Mouse (Mus musculus) myocyte (in vitro differentiated cells): Measurements from ENCODE around the gene Trim41. TPM values are rescaled to one million over a fixed set of nuclear protein-coding genes. Genes with fewer than 3 reads are reported as not detected.

Experiments
- H3K27me3 ChIP-seq: one replicate; pipeline ENCODE4 v1.6.1; 2011; ENCODE audit not compliant: control insufficient read depth, insufficient read depth, insufficient read length
- H3K36me3 ChIP-seq: one replicate; pipeline ENCODE4 v1.6.1; 2011; ENCODE audit not compliant: control insufficient read depth, insufficient read depth
- H3K4me2 ChIP-seq: one replicate; pipeline ENCODE4 v1.6.1; 2011; ENCODE audit warnings: low read depth, control low read depth
- H3K4me3 ChIP-seq: one replicate; pipeline ENCODE4 v1.5.1; 2011; ENCODE audit warnings: mild to moderate bottlenecking, control low read depth, moderate library complexity
- H3K79me2 ChIP-seq: one replicate; pipeline ENCODE4 v1.6.1; 2011; ENCODE audit not compliant: control insufficient read depth, insufficient read depth
- H3ac ChIP-seq: one replicate; pipeline ENCODE4 v1.6.1; 2011; ENCODE audit not compliant: control insufficient read depth, insufficient read length
- CEBPB ChIP-seq: IDR thresholded peaks from 2 replicates; pipeline ENCODE4 v1.6.1; 2011; ENCODE audit warnings: mild to moderate bottlenecking, moderate library complexity; ENCODE audit not compliant: poor library complexity, insufficient read depth, severe bottlenecking
- E2F4 ChIP-seq: IDR thresholded peaks from one replicate; pipeline ENCODE4 v1.6.1; 2011; ENCODE audit warnings: mild to moderate bottlenecking, control low read depth, moderate library complexity; ENCODE audit not compliant: insufficient read depth
- MAX ChIP-seq: IDR thresholded peaks from one replicate; pipeline ENCODE4 v1.6.1; 2011; ENCODE audit warnings: low read depth, mild to moderate bottlenecking, control low read depth
- MYOD1 ChIP-seq, 3 experiments: IDR thresholded peaks; one replicate each; pipeline ENCODE4 v1.6.1; 2011; ENCODE audit warnings: control low read depth in 2 of 3, low read depth in 2 of 3, mild to moderate bottlenecking in 2 of 3, moderate library complexity in 1 of 3; ENCODE audit not compliant: insufficient read length in 2 of 3, control insufficient read depth in 1 of 3
- MYOG ChIP-seq, 3 experiments: IDR thresholded peaks; one replicate each; pipeline ENCODE4 v1.6.1; 2011; ENCODE audit warnings: control low read depth in 2 of 3, low read depth in 2 of 3, mild to moderate bottlenecking in 2 of 3; ENCODE audit not compliant: insufficient read length in 2 of 3, control insufficient read depth in 1 of 3, insufficient read depth in 1 of 3
- POLR2A ChIP-seq: IDR thresholded peaks from one replicate; pipeline ENCODE4 v1.6.1; 2011; ENCODE audit warnings: low read depth, mild to moderate bottlenecking, control low read depth, moderate library complexity; ENCODE audit not compliant: insufficient read length
- POLR2AphosphoS2 ChIP-seq: IDR thresholded peaks from one replicate; pipeline ENCODE4 v1.6.1; 2011; ENCODE audit warnings: low read depth, control low read depth; ENCODE audit not compliant: insufficient read length
- REST ChIP-seq: IDR thresholded peaks from one replicate; pipeline ENCODE4 v1.6.1; 2011; ENCODE audit warnings: mild to moderate bottlenecking, control low read depth, moderate library complexity; ENCODE audit not compliant: insufficient read depth, insufficient read length
- SRF ChIP-seq: IDR thresholded peaks from one replicate; pipeline ENCODE4 v1.6.1; 2011; ENCODE audit warnings: low read depth; ENCODE audit not compliant: control insufficient read depth, insufficient read length
- TCF12 ChIP-seq: IDR thresholded peaks from one replicate; pipeline ENCODE4 v1.6.1; 2011; ENCODE audit warnings: mild to moderate bottlenecking, control low read depth; ENCODE audit not compliant: poor library complexity, insufficient read depth, severe bottlenecking
- TCF3 ChIP-seq: IDR thresholded peaks from one replicate; pipeline ENCODE4 v1.6.1; 2011; ENCODE audit warnings: low read depth, control low read depth; ENCODE audit not compliant: insufficient read length
- USF1 ChIP-seq: IDR thresholded peaks from one replicate; pipeline ENCODE4 v1.6.1; 2011; ENCODE audit warnings: low read depth, mild to moderate bottlenecking, control low read depth, moderate library complexity
- polyA plus RNA-seq: library from polyadenylated mRNA; unstranded; fragments of >200 nt; fragmentation: generic; extraction: Trizol; gene quantifications from one replicate; pipeline ENCODE4 v1.2.1, GENCODE M21; 2012; ENCODE audit warnings: missing spikeins

The Trim41 gene
- polyA plus RNA-seq, 1 experiment, result 31.3 TPM

GRCm38 (mm10) chr11:48790946-48791345, 26.2 kb downstream of the Trim41 start:
- H3K27me3 ChIP-seq, result no peaks in the 10 kb centered on the region
- H3K4me2 ChIP-seq, result no peak overlapping the region
- H3K79me2 ChIP-seq, result no peaks in the 10 kb centered on the region
- TF ChIP-seq REST (no peak), TCF3 (no peak), MYOG (IDR thresholded peaks at IDR 0.05; ENCODE audit: control insufficient read depth in 1 of 3, insufficient read depth in 1 of 3, insufficient read length in 2 of 3, low read depth in 2 of 3) (no peak), MYOD1 (IDR thresholded peaks at IDR 0.05; ENCODE audit: control insufficient read depth in 1 of 3, insufficient read length in 2 of 3, low read depth in 2 of 3) (no peak), TCF12 (no peak), USF1 (no peak), CEBPB (no peak), POLR2A (no peak)
- H3K36me3 ChIP-seq, result no peaks in the 10 kb centered on the region
- H3K4me3 ChIP-seq, result no peak overlapping the region
- H3ac ChIP-seq, result no peak overlapping the region

GRCm38 (mm10) chr11:48789973-48790823, 27.0 kb downstream of the Trim41 start:
- Histone ChIP-seq H3K27me3 (no peaks in the 10 kb centered on the region), H3K4me3 (no peak overlapping the region), H3K36me3 (no peaks in the 10 kb centered on the region), H3K4me2 (peak overlapping the region; percentile 40), H3K79me2 (no peaks in the 10 kb centered on the region), H3ac (no peak overlapping the region)
- TF ChIP-seq USF1, result no peak
- TF ChIP-seq POLR2A, result no peak
- TF ChIP-seq REST, result no peak
- no peak for TF ChIP-seq TCF3
- TF ChIP-seq MYOD1 (IDR thresholded peaks at IDR 0.05; ENCODE audit: control insufficient read depth in 1 of 3, insufficient read length in 2 of 3, low read depth in 2 of 3), result no peak
- TF ChIP-seq POLR2AphosphoS2, result no peak
- no peak for TF ChIP-seq CEBPB
- TF ChIP-seq MYOG (IDR thresholded peaks at IDR 0.05; ENCODE audit: control insufficient read depth in 1 of 3, insufficient read depth in 1 of 3, insufficient read length in 2 of 3, low read depth in 2 of 3), result no peak
- no peak for TF ChIP-seq SRF
- no peak for TF ChIP-seq MAX
- no peak for TF ChIP-seq E2F4
- TF ChIP-seq TCF12, result no peak

GRCm38 (mm10) chr11:48789215-48789614, 27.9 kb downstream of the Trim41 start:
- no peak overlapping the region for H3ac ChIP-seq
- H3K27me3 ChIP-seq, result no peaks in the 10 kb centered on the region
- H3K36me3 ChIP-seq, result no peaks in the 10 kb centered on the region
- no peak overlapping the region for H3K4me2 ChIP-seq
- H3K4me3 ChIP-seq, result no peak overlapping the region
- no peak for TF ChIP-seq USF1
- H3K79me2 ChIP-seq, result no peaks in the 10 kb centered on the region

- Histone ChIP-seq H3K27me3 (no peaks in the 10 kb centered on the region), H3K4me2 (peak overlapping the region; percentile 42), H3K4me3 (no peak overlapping the region), H3ac (no peak overlapping the region), H3K79me2 (no peaks in the 10 kb centered on the region), H3K36me3 (no peaks in the 10 kb centered on the region)
- TF ChIP-seq E2F4 (no peak), CEBPB (no peak), POLR2A (no peak), TCF12 (no peak), SRF (no peak), POLR2AphosphoS2 (no peak), MYOD1 (IDR thresholded peaks at IDR 0.05; ENCODE audit: control insufficient read depth in 1 of 3, insufficient read length in 2 of 3, low read depth in 2 of 3) (no peak), REST (no peak), TCF3 (no peak), MAX (no peak), MYOG (IDR thresholded peaks at IDR 0.05; ENCODE audit: control insufficient read depth in 1 of 3, insufficient read depth in 1 of 3, insufficient read length in 2 of 3, low read depth in 2 of 3) (no peak), USF1 (no peak)
Observed at GRCm38 (mm10) chr11:48788311-48789089, 28.7 kb downstream of the Trim41 start.
